Comparison of ENCODE assay signal across 22 mouse cellular contexts in genomic region chr4:120849451-120849850, GRCm38 (mm10). TPM values are rescaled to one million over a fixed set of nuclear protein-coding genes. Genes with fewer than 3 reads are reported as not detected.
DNase-seq lines count a peak whose midpoint lies in the region; ATAC-seq and TF ChIP-seq lines count a peak whose summit lies in the region.
"Had no signal": no experiment of that assay in that cellular context is flagged by ENCODE, and none has a peak within 500 bp of the region (broad histone marks: within the 10 kb centered on the region; RNA-seq: fewer than 3 reads in every experiment).

No protein-coding gene starts in this region.

- H3K27ac ChIP-seq in cerebellum, adult 2 months (ENCODE audit: insufficient read depth, low read length), result peak overlapping the region; percentile 29; the same call in 1 of the 2 replicates
- H3K27ac ChIP-seq in forebrain, postnatal 0 days (ENCODE audit: low read depth, low read length), result peak overlapping the region; percentile 40; the same call in 1 of the 2 replicates
- no peak overlapping the region for H3K27ac ChIP-seq in forebrain, embryonic 11.5 days (ENCODE audit: low read depth, low read length)
- no peak overlapping the region for H3K27ac ChIP-seq in neural tube, embryonic 13.5 days (replicated peaks)
- H3K27ac ChIP-seq in neural tube, embryonic 15.5 days (replicated peaks), result no peak overlapping the region
- H3K27ac ChIP-seq: embryonic facial prominence, embryonic 10.5 days; heart, adult 2 months; heart, embryonic 15.5 days; hindbrain, embryonic 14.5 days; kidney, embryonic 15.5 days had no signal

- peaks cover 26% of the 10 kb centered on the region for H3K4me1 ChIP-seq in cerebellum, adult 2 months (ENCODE audit: control insufficient read depth, insufficient read depth, low read length)
- H3K4me1 ChIP-seq in forebrain, postnatal 0 days (ENCODE audit: insufficient read depth), result no peaks in the 10 kb centered on the region
- H3K4me1 ChIP-seq in forebrain, embryonic 11.5 days (replicated peaks; ENCODE audit: control insufficient read depth, insufficient read depth, low read length), result no peaks in the 10 kb centered on the region
- 0 out of 2 replicates have a peak, but pooled peaks cover 2% of the 10 kb centered on the region for H3K4me1 ChIP-seq in neural tube, embryonic 13.5 days (replicated peaks)
- peaks cover 9% of the 10 kb centered on the region; the same call in 1 of the 2 replicates for H3K4me1 ChIP-seq in neural tube, embryonic 15.5 days
- H3K4me1 ChIP-seq: heart, embryonic 15.5 days had no signal

- peak; percentile 60; the same call in 1 of the 2 replicates for ATAC-seq in forebrain, postnatal 0 days
- no peak for ATAC-seq in forebrain, embryonic 11.5 days (replicated peaks; ENCODE audit: low FRiP score)
- no peak for ATAC-seq in neural tube, embryonic 13.5 days (ENCODE audit: low read depth)
- ATAC-seq in neural tube, embryonic 15.5 days (ENCODE audit: low FRiP score), result no peak
- ATAC-seq: CD4-positive, CD25-positive, alpha-beta regulatory T cell, adult 4 months; intestine, embryonic 16.5 days had no signal

- DNase-seq in cerebellum, adult 2 months, result peak; percentile 60 to 65
- DNase-seq in cerebellum, adult 9-10 months, result no peak
- DNase-seq in cerebellum, postnatal 25 days, result peak; percentile 71 to 75
- DNase-seq in cerebellum, adult 11-12 months, result no peak
- peak; percentile 51 for DNase-seq in forebrain, postnatal 0 days
- no peak for DNase-seq in forebrain, embryonic 11.5 days (ENCODE audit: low spot score)
- DNase-seq: adrenal gland, adult 8-10 months; adrenal gland, postnatal 36 days; gastrocnemius, postnatal 14 days; heart, adult 2 months; heart, postnatal 14 days; kidney, adult 2 months had no signal

- no peak overlapping the region for H3K9ac ChIP-seq in forebrain, postnatal 0 days
- no peak overlapping the region for H3K9ac ChIP-seq in forebrain, embryonic 11.5 days (ENCODE audit: low read length)
- H3K9ac ChIP-seq in neural tube, embryonic 13.5 days, result peak overlapping the region; percentile 17; the same call in 1 of the 2 replicates
- H3K9ac ChIP-seq in neural tube, embryonic 15.5 days (replicated peaks), result no peak overlapping the region
- H3K9ac ChIP-seq: heart, embryonic 15.5 days; hindbrain, embryonic 14.5 days; kidney, embryonic 15.5 days had no signal

- H3K27me3 ChIP-seq in cerebellum, adult 2 months (ENCODE audit: control insufficient read depth, insufficient read depth, low read length), result no peaks in the 10 kb centered on the region
- H3K27me3 ChIP-seq in forebrain, postnatal 0 days (ENCODE audit: insufficient read depth, low read length), result no peaks in the 10 kb centered on the region
- no peaks in the 10 kb centered on the region for H3K27me3 ChIP-seq in forebrain, embryonic 11.5 days (ENCODE audit: control insufficient read depth, insufficient read depth, low read length)
- peaks cover 19% of the 10 kb centered on the region for H3K27me3 ChIP-seq in neural tube, embryonic 13.5 days
- H3K27me3 ChIP-seq in neural tube, embryonic 15.5 days (replicated peaks), result peaks cover 4% of the 10 kb centered on the region; the same call in 1 of the 2 replicates

- H3K4me2 ChIP-seq in forebrain, postnatal 0 days (ENCODE audit: low read depth), result no peak overlapping the region
- no peak overlapping the region for H3K4me2 ChIP-seq in forebrain, embryonic 11.5 days (ENCODE audit: low read depth, low read length, severe bottlenecking)
- H3K4me2 ChIP-seq in neural tube, embryonic 13.5 days, result no peak overlapping the region
- no peak overlapping the region for H3K4me2 ChIP-seq in neural tube, embryonic 15.5 days
- H3K4me2 ChIP-seq: heart, embryonic 11.5 days; heart, embryonic 15.5 days; hindbrain, embryonic 14.5 days; kidney, embryonic 15.5 days had no signal

- 19% methylated on average over 11 of the region's 11 CpGs for WGBS in cerebellum, adult 2 months
- WGBS in forebrain, postnatal 0 days, result 54% methylated on average over 11 of the region's 11 CpGs
- 73% methylated on average over 11 of the region's 11 CpGs for WGBS in forebrain, embryonic 11.5 days
- WGBS in neural tube, embryonic 13.5 days, result 69% methylated on average over 11 of the region's 11 CpGs
- 53% methylated on average over 11 of the region's 11 CpGs for WGBS in neural tube, embryonic 15.5 days

- no peak for TF ChIP-seq POLR2A in cerebellum, adult 2 months (IDR thresholded peaks at IDR 0.05; ENCODE audit: borderline replicate concordance, insufficient read depth, low read length)

- TF ChIP-seq CTCF in cerebellum, adult 2 months (IDR thresholded peaks at IDR 0.05; ENCODE audit: borderline replicate concordance, insufficient read depth, low read depth, low read length), result no peak
- no peak for TF ChIP-seq CTCF in forebrain, postnatal 0 days (IDR thresholded peaks at IDR 0.05; ENCODE audit: low read depth)

- H3K9me3 ChIP-seq in forebrain, postnatal 0 days (ENCODE audit: low read length), result no peaks in the 10 kb centered on the region
- no peaks in the 10 kb centered on the region for H3K9me3 ChIP-seq in forebrain, embryonic 11.5 days (ENCODE audit: control insufficient read depth, low read length)
- no peaks in the 10 kb centered on the region for H3K9me3 ChIP-seq in neural tube, embryonic 13.5 days
- H3K9me3 ChIP-seq in neural tube, embryonic 15.5 days (replicated peaks), result no peaks in the 10 kb centered on the region
- H3K9me3 ChIP-seq: heart, embryonic 15.5 days; kidney, embryonic 15.5 days had no signal

- no peak overlapping the region for H3K4me3 ChIP-seq in cerebellum, adult 2 months (replicated peaks; ENCODE audit: insufficient read depth, low read depth, low read length)
- no peak overlapping the region for H3K4me3 ChIP-seq in forebrain, postnatal 0 days (ENCODE audit: low read depth, low read length)
- no peak overlapping the region for H3K4me3 ChIP-seq in forebrain, embryonic 11.5 days (ENCODE audit: low read depth, low read length)
- no peak overlapping the region for H3K4me3 ChIP-seq in neural tube, embryonic 13.5 days
- no peak overlapping the region for H3K4me3 ChIP-seq in neural tube, embryonic 15.5 days (replicated peaks)
- H3K4me3 ChIP-seq: embryonic facial prominence, embryonic 10.5 days; heart, adult 2 months; heart, embryonic 15.5 days; kidney, embryonic 15.5 days had no signal

- no peaks in the 10 kb centered on the region for H3K36me3 ChIP-seq in forebrain, postnatal 0 days (ENCODE audit: insufficient read depth)
- no peaks in the 10 kb centered on the region for H3K36me3 ChIP-seq in forebrain, embryonic 11.5 days (ENCODE audit: control insufficient read depth, insufficient read depth, low read length)
- no peaks in the 10 kb centered on the region for H3K36me3 ChIP-seq in neural tube, embryonic 13.5 days
- H3K36me3 ChIP-seq in neural tube, embryonic 15.5 days, result no peaks in the 10 kb centered on the region
- H3K36me3 ChIP-seq: embryonic facial prominence, embryonic 10.5 days; G1E; heart, embryonic 15.5 days; kidney, embryonic 15.5 days had no signal

RNA-seq across cellular contexts. Expression of gene Rims3, which starts 5.2 kb away (rescaled TPM):
- polyA plus RNA-seq in cerebellum, adult 2 months (2012; rRNA removed), result 104 and 118 TPM in 2 replicates
- total RNA-seq in forebrain, postnatal 0 days (2014; rRNA removed), result 68.2 and 86.1 TPM in 2 replicates
- 14.7 and 21.7 TPM in 2 replicates for polyA plus RNA-seq in forebrain, postnatal 0 days (2015; fragmentation: Nextera tagmentation; extraction: Ambion mirVana)
- 4.2 and 4.9 TPM in 2 replicates for polyA plus RNA-seq in forebrain, embryonic 11.5 days (2014; fragmentation: Nextera tagmentation; extraction: Ambion mirVana)
- 16.1 and 18.8 TPM in 2 replicates for polyA plus RNA-seq in neural tube, embryonic 13.5 days (2015; fragmentation: Nextera tagmentation; extraction: Ambion mirVana)
- 18.8 and 23.3 TPM in 2 replicates for polyA plus RNA-seq in neural tube, embryonic 15.5 days (2015; fragmentation: Nextera tagmentation; extraction: Ambion mirVana)
- polyA plus RNA-seq: G1E had no signal

RNA-seq across cellular contexts. Expression of gene Nfyc, which starts 18.1 kb away (rescaled TPM):
- 150 and 172 TPM in 2 replicates for polyA plus RNA-seq in cerebellum, adult 2 months (2012; rRNA removed)
- total RNA-seq in forebrain, postnatal 0 days (2014; rRNA removed), result 72.7 and 78.2 TPM in 2 replicates
- 74.6 and 81.4 TPM in 2 replicates for polyA plus RNA-seq in forebrain, postnatal 0 days (2015; fragmentation: Nextera tagmentation; extraction: Ambion mirVana)
- polyA plus RNA-seq in forebrain, embryonic 11.5 days (2014; fragmentation: Nextera tagmentation; extraction: Ambion mirVana), result 124 and 134 TPM in 2 replicates
- polyA plus RNA-seq in neural tube, embryonic 13.5 days (2015; fragmentation: Nextera tagmentation; extraction: Ambion mirVana), result 86.6 and 90.8 TPM in 2 replicates
- 83.0 and 86.8 TPM in 2 replicates for polyA plus RNA-seq in neural tube, embryonic 15.5 days (2015; fragmentation: Nextera tagmentation; extraction: Ambion mirVana)

Comparison
In these comparisons a context has a peak if more than half of its experiments do, and no peak if none do; other contexts are left out.
1. DNase-seq: peak in cerebellum, adult 2 months (2 of 2), cerebellum, postnatal 25 days (2 of 2) and forebrain, postnatal 0 days (single experiment); none in cerebellum, adult 9-10 months (single experiment), cerebellum, adult 11-12 months (single experiment) and forebrain, embryonic 11.5 days (single experiment).
2. H3K27ac ChIP-seq: peak in cerebellum, adult 2 months (single experiment) and forebrain, postnatal 0 days (single experiment); none in forebrain, embryonic 11.5 days (single experiment), neural tube, embryonic 13.5 days (single experiment) and neural tube, embryonic 15.5 days (single experiment).